Mouse (Mus musculus) granulocyte monocyte progenitor cell, adult 5-6 weeks (primary cell): Measurements from ENCODE around the gene Atf3. TPM values are rescaled to one million over a fixed set of nuclear protein-coding genes. Genes with fewer than 3 reads are reported as not detected.

Experiments used
- total RNA-seq, 2 experiments: library from RNA; stranded (forward) in 1 of 2; stranded (reverse) in 1 of 2; fragments of 200-712, 200-1000 nt in 1 of 2; fragments of >200 nt in 1 of 2; fragmentation: Nextera tagmentation in 1 of 2; gene quantifications; 2 replicates each; pipeline ENCODE4 v1.2.3; 2014 to 2017

The Atf3 gene
- total RNA-seq, 2 experiments from 2014 or later, result 12.8 TPM; not detected in 1

Other genes with a start within 250 kb of the Atf3 start
- gene Vash2, start 238.7 kb downstream of the Atf3 start, total RNA-seq (2014; fragmentation: Nextera tagmentation), result 0.64 TPM in 1 of 2 replicates, not detected in the other
- gene Vash2, start 238.7 kb downstream of the Atf3 start, total RNA-seq (2017), result 0.21 TPM in 1 of 2 replicates, not detected in the other
- 25.1 and 29.5 TPM in 2 replicates for gene Flvcr1, start 191.9 kb downstream of the Atf3 start, total RNA-seq (2014; fragmentation: Nextera tagmentation)
- gene Flvcr1, start 191.9 kb downstream of the Atf3 start, total RNA-seq (2017), result 27.0 and 32.6 TPM in 2 replicates
- not detected in 2 replicates for gene Spata45, start 181.4 kb downstream of the Atf3 start, total RNA-seq (2014; fragmentation: Nextera tagmentation)
- not detected in 2 replicates for gene Spata45, start 181.4 kb downstream of the Atf3 start, total RNA-seq (2017)
- gene Tatdn3, start 155.1 kb downstream of the Atf3 start, total RNA-seq (2014; fragmentation: Nextera tagmentation), result 4.0 and 21.4 TPM in 2 replicates
- gene Tatdn3, start 155.1 kb downstream of the Atf3 start, total RNA-seq (2017), result 9.3 and 12.5 TPM in 2 replicates
- gene Nsl1, start 155.0 kb downstream of the Atf3 start, total RNA-seq (2014; fragmentation: Nextera tagmentation), result 11.1 and 12.6 TPM in 2 replicates
- 14.1 and 17.6 TPM in 2 replicates for gene Nsl1, start 155.0 kb downstream of the Atf3 start, total RNA-seq (2017)
- gene Batf3, start 120.2 kb downstream of the Atf3 start, total RNA-seq (2014; fragmentation: Nextera tagmentation), result not detected in 2 replicates
- gene Batf3, start 120.2 kb downstream of the Atf3 start, total RNA-seq (2017), result not detected in 2 replicates
- gene Fam71a, start 53.2 kb downstream of the Atf3 start, total RNA-seq (2014; fragmentation: Nextera tagmentation), result not detected in 2 replicates
- gene Fam71a, start 53.2 kb downstream of the Atf3 start, total RNA-seq (2017), result 0.17 and 1.1 TPM in 2 replicates
- 36.7 and 54.4 TPM in 2 replicates for gene Nenf, start 100.2 kb upstream of the Atf3 start, total RNA-seq (2014; fragmentation: Nextera tagmentation)
- 5.5 and 9.8 TPM in 2 replicates for gene Nenf, start 100.2 kb upstream of the Atf3 start, total RNA-seq (2017)
- gene Tmem206, start 107.9 kb upstream of the Atf3 start, total RNA-seq (2014; fragmentation: Nextera tagmentation), result 25.5 and 27.2 TPM in 2 replicates
- gene Tmem206, start 107.9 kb upstream of the Atf3 start, total RNA-seq (2017), result 19.7 and 23.2 TPM in 2 replicates
- 117 and 162 TPM in 2 replicates for gene Ppp2r5a, start 185.2 kb upstream of the Atf3 start, total RNA-seq (2014; fragmentation: Nextera tagmentation)
- gene Ppp2r5a, start 185.2 kb upstream of the Atf3 start, total RNA-seq (2017), result 122 and 183 TPM in 2 replicates